Mouse (Mus musculus): ENCODE data around the gene Ccdc182.

DNA sequence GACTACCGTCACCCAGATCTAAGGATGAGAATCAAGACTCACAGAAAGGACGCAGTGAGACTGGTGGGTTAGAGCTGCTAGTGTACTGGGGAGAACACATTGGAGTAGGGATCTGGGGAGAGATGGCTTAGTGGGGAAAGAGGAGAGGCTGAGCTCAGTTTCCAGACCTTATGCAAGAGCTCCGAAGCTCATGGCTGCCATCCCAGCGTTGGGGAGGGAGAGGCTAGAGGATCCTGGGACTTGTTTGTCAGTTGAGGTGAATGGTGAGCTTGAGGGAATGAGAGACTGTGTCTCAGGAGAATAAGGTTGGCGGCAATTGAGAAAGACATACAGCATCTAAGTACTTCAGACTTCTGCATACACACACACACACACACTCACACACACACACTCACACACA lies 45.2 kb upstream of the Ccdc182 start:
- no peak for TF ChIP-seq POLR2A (IDR thresholded peaks at IDR 0.05; ENCODE audit: insufficient read depth, low read depth, low read length)
- TF ChIP-seq CTCF (IDR thresholded peaks at IDR 0.05): no peak
- no peak for TF ChIP-seq EP300 (IDR thresholded peaks at IDR 0.05; ENCODE audit: insufficient read depth, low read depth, low read length)

All from heart, adult 2 months (tissue).